ENCODE assay signal across 13 mouse cellular contexts in the genomic region with DNA sequence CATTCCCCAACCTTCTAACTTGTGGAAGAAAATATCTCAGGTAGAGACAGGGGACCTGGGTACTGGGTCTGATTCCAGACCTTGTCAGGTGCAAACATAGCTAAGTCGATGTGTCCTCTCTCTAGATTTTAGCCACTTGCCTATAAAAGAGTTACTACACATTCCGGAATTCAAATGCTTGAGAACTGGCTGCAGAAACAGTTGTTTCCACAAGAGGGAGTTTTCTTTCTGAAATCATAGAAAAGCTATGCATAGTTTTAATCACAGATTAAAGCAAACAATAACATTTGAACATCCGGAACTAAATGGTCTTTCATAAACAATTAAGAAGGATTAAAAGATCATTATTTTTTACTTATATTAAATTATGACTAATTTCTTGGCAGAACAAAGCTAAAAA. TPM values are rescaled to one million over a fixed set of nuclear protein-coding genes. Genes with fewer than 3 reads are reported as not detected.
DNase-seq lines count a peak whose midpoint lies in the region; TF ChIP-seq lines count a peak whose summit lies in the region.
"Had no signal": no experiment of that assay in that cellular context is flagged by ENCODE, and none has a peak within 500 bp of the region (broad histone marks: within the 10 kb centered on the region; RNA-seq: fewer than 3 reads in every experiment).

No protein-coding gene starts in this region.

- intact Hi-C loops in heart, postnatal 25 days (cut with DNase I) = loop anchor here (5.0 kb wide), 1 partner anchor 691 kb away; no protein-coding TSS in a partner anchor
- intact Hi-C loops in left cerebral cortex, adult 2 months (cut with DNase I) = loop anchor here (2.0 to 5.0 kb wide), 2 partner anchors 389 to 692 kb away; no protein-coding TSS in a partner anchor
- intact Hi-C loops in gastrocnemius, postnatal 14 days (cut with DNase I; ENCODE audit: low total_unique reads) = no loop called here

- H3K27ac ChIP-seq in left cerebral cortex, adult 2 months = no peak overlapping the region
- H3K27ac ChIP-seq in thymus, adult 2 months (ENCODE audit: control insufficient read depth, insufficient read depth, low read length) = no peak overlapping the region
- H3K27ac ChIP-seq: forebrain, embryonic 12.5 days; heart, embryonic 13.5 days had no signal

- H3K4me1 ChIP-seq in thymus, adult 2 months (replicated peaks; ENCODE audit: control insufficient read depth, insufficient read depth, low read length) = no peaks in the 10 kb centered on the region
- H3K4me1 ChIP-seq: forebrain, embryonic 12.5 days had no signal

- peak; percentile 82 for TF ChIP-seq CTCF in left cerebral cortex, adult 2 months (IDR thresholded peaks at IDR 0.05)
- TF ChIP-seq CTCF in thymus, adult 2 months (IDR thresholded peaks at IDR 0.05; ENCODE audit: borderline replicate concordance, control insufficient read depth, extremely low read depth, insufficient read depth, low read length, poor library complexity) = no peak

- H3K4me3 ChIP-seq in left cerebral cortex, adult 2 months = no peak overlapping the region
- H3K4me3 ChIP-seq in thymus, adult 2 months (ENCODE audit: control insufficient read depth, insufficient read depth, low read length) = no peak overlapping the region
- H3K4me3 ChIP-seq: forebrain, embryonic 12.5 days; heart, embryonic 13.5 days had no signal

- peak; percentile 25 for DNase-seq in heart, adult 8-10 months (ENCODE audit: low spot score)
- no peak for DNase-seq in heart, postnatal 25 days (ENCODE audit: low spot score)
- peak in 1 of 2 experiments; percentile 13 for DNase-seq in left cerebral cortex, adult 2 months (ENCODE audit: extremely low spot score in 1 of 2, low spot score in 2 of 2)
- DNase-seq in left cerebral cortex, adult 8-10 months (ENCODE audit: low spot score in 2 of 2) = no peak
- DNase-seq in 416B (ENCODE audit: low read depth) = peak; percentile 17
- peak; percentile 24 for DNase-seq in NIH3T3 (ENCODE audit: low read depth)
- no peak for DNase-seq in gastrocnemius, postnatal 14 days
- no peak for DNase-seq in thymus, adult 2 months
- DNase-seq: adrenal gland, postnatal 36 days; kidney, adult 18-20 months had no signal

- WGBS in thymus, adult 2 months = 54% methylated on average over 3 of the region's 3 CpGs

- H3K27me3 ChIP-seq in thymus, adult 2 months (ENCODE audit: control insufficient read depth, insufficient read depth, low read length) = no peaks in the 10 kb centered on the region
- H3K27me3 ChIP-seq: forebrain, embryonic 12.5 days; heart, embryonic 13.5 days had no signal

- no peak for TF ChIP-seq POLR2A in thymus, adult 2 months (IDR thresholded peaks at IDR 0.05; ENCODE audit: control insufficient read depth, extremely low read depth, insufficient read depth, low read length, poor library complexity)

- no peaks in the 10 kb centered on the region for H3K36me3 ChIP-seq in thymus, adult 2 months (ENCODE audit: control insufficient read depth, insufficient read depth, low read length)
- H3K36me3 ChIP-seq: forebrain, embryonic 12.5 days; heart, embryonic 13.5 days had no signal

RNA-seq across cellular contexts. Expression of a gene that starts 19.3 kb away (rescaled TPM):
- 1 to 10 TPM; 1.8 to 2.5 (median 2.1) TPM for total RNA-seq in heart, adult 8-10 months (2022)
- total RNA-seq in heart, postnatal 25 days (2021) = 1 to 10 TPM; 2.6 to 2.9 TPM
- 10 to 100 TPM; 11.2 to 12.3 TPM for total RNA-seq in left cerebral cortex, adult 2 months (2021)
- 10 to 100 TPM; 11.2 to 11.5 (median 11.4) TPM for total RNA-seq in left cerebral cortex, adult 8-10 months (2022)
- total RNA-seq in gastrocnemius, postnatal 14 days (2021) = 1 to 10 TPM; 6.2 to 7.0 TPM
- 0.58 and 0.73 TPM in 2 replicates for polyA plus RNA-seq in thymus, adult 2 months (2012; rRNA removed)
- total RNA-seq: common myeloid progenitor, adult 5-6 weeks had no signal

Comparison
In these comparisons a context has a peak if more than half of its experiments do, and no peak if none do; other contexts are left out.
1. DNase-seq: peak in heart, adult 8-10 months (single experiment), 416B (single experiment) and NIH3T3 (single experiment); none in heart, postnatal 25 days (single experiment), left cerebral cortex, adult 8-10 months (0 of 2), gastrocnemius, postnatal 14 days (single experiment) and thymus, adult 2 months (single experiment).